Mouse (Mus musculus) ES-Bruce4 (cell line): ENCODE data around the gene Shoc2.

Experiments used
- CTCF ChIP-seq: IDR thresholded peaks from one replicate; pipeline ENCODE4 v1.8.1; 2011; ENCODE audit warnings: low read depth, low read length
- EP300 ChIP-seq: IDR thresholded peaks from 2 replicates; pipeline ENCODE4 v1.6.1; 2011; ENCODE audit warnings: low read depth, low read length; ENCODE audit not compliant: insufficient read depth

- no peak for TF ChIP-seq EP300
- TF ChIP-seq CTCF: peak; percentile 38
These were observed 18.8 kb upstream of the Shoc2 start for GRCm38 (mm10) chr19:53925338-53925751.
